Mouse (Mus musculus): Measurements from ENCODE around the gene Ear1. TPM values are rescaled to one million over a fixed set of nuclear protein-coding genes. Genes with fewer than 3 reads are reported as not detected.
"Not testable (repeated sequence)": the region's sequence is repeated elsewhere in the genome, so short reads cannot be mapped to it uniquely, and the experiment has no call there.

Ear1 gene
- total RNA-seq (2014; rRNA removed) (not detected in 2 replicates), polyA plus RNA-seq (2015; fragmentation: Nextera tagmentation; extraction: Ambion mirVana) (not detected in 2 replicates)

DNA sequence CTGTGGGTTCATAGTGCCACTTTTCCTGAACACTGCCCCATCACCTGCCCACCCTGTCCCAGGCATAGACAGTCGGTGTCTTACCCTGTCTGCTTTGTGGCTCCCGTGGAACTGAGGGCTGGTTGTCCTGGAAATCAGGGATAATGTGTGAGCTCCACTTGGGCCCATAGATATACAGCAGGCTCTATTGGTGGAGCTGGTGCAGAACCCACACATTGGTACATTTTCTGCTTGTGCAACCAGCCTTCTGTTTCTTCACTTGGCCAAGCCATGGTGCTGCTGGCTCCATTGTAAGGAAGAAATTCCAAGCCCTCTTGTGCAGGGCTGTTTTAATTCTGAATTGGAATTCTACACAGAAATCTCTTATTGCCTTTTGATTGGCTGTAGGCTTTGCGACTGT lies at the start of gene Ear1:
TSS of gene Ear1 (minus strand) at position 101 of the 400 bp plus-strand sequence.
- 86% methylated on average over 2 of the region's 3 CpGs for WGBS
- H3K4me2 ChIP-seq (ENCODE audit: low read depth); H3K9me3 ChIP-seq (ENCODE audit: low read length): not testable (repeated sequence)

GRCm38 (mm10) chr14:43924688-43925403 lies 49.5 kb upstream of the Ear1 start, which contains the start of gene Gm8113:
Gene Gm8113, plus strand, starts transcription at chr14:43925390.
- Histone ChIP-seq H3K4me2 (ENCODE audit: low read depth) (peak within 1 kb of the TSS; percentile 49), H3K9ac (peak within 1 kb of the TSS; percentile 53), H3K27ac (ENCODE audit: low read depth, low read length) (peak within 1 kb of the TSS; percentile 50; the same call in 1 of the 2 replicates), H3K4me3 (ENCODE audit: low read depth, low read length) (peak within 1 kb of the TSS; percentile 48)
- WGBS: 6% methylated on average over 10 of the region's 10 CpGs
- H3K4me1 ChIP-seq (ENCODE audit: insufficient read depth); H3K9me3 ChIP-seq (ENCODE audit: low read length); H3K27me3 ChIP-seq (ENCODE audit: insufficient read depth, low read length); H3K36me3 ChIP-seq (ENCODE audit: insufficient read depth): not testable (repeated sequence)
- peak; percentile 86 for TF ChIP-seq CTCF (IDR thresholded peaks at IDR 0.05; ENCODE audit: low read depth)
- peak; percentile 98 for ATAC-seq
- peak; percentile 89 for DNase-seq

More for the DNA sequence above, at the start of gene Ear1:
- not testable (repeated sequence) for H3K4me3 ChIP-seq (ENCODE audit: low read depth, low read length); H3K4me1 ChIP-seq (ENCODE audit: insufficient read depth); H3K9ac ChIP-seq; DNase-seq; H3K27me3 ChIP-seq (ENCODE audit: insufficient read depth, low read length); H3K36me3 ChIP-seq (ENCODE audit: insufficient read depth); H3K27ac ChIP-seq (ENCODE audit: low read depth, low read length); ATAC-seq

- not testable (repeated sequence) for H3K36me3 ChIP-seq (ENCODE audit: insufficient read depth); H3K4me1 ChIP-seq (ENCODE audit: insufficient read depth); H3K4me2 ChIP-seq (ENCODE audit: low read depth); H3K9ac ChIP-seq; H3K27me3 ChIP-seq (ENCODE audit: insufficient read depth, low read length); DNase-seq; ATAC-seq; H3K9me3 ChIP-seq (ENCODE audit: low read length); H3K27ac ChIP-seq (ENCODE audit: low read depth, low read length); H3K4me3 ChIP-seq (ENCODE audit: low read depth, low read length)
- WGBS: 84% methylated on average over 3 of the region's 3 CpGs
These were observed 48.1 kb upstream of the Ear1 start, which contains the start of gene Ear10 for GRCm38 (mm10) chr14:43923459-43923858. Gene Ear10, minus strand, starts transcription at chr14:43923559.

GRCm38 (mm10) chr14:43918214-43918613 lies 42.9 kb upstream of the Ear1 start:
- H3K4me3 ChIP-seq (ENCODE audit: low read depth, low read length); H3K36me3 ChIP-seq (ENCODE audit: insufficient read depth); DNase-seq; H3K27me3 ChIP-seq (ENCODE audit: insufficient read depth, low read length); H3K9me3 ChIP-seq (ENCODE audit: low read length); H3K4me1 ChIP-seq (ENCODE audit: insufficient read depth); H3K27ac ChIP-seq (ENCODE audit: low read depth, low read length); H3K4me2 ChIP-seq (ENCODE audit: low read depth); H3K9ac ChIP-seq; ATAC-seq: not testable (repeated sequence)

DNA sequence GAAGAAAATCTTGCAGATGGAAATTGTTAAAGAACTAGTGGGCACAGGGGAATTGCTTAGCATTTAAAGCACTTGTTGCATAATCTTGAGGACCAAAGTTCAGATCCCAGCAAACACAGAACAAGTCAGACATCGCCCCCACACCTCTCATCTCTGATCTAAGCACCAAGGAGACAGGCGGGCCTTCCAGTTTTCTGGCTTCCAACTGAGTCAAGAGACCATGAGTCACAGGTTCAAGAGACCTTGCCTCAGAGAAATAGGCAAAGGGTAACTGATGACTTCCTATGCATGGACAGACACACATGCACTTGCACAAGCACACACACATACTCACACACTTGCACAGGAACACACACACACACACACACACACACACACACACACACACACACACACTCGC lies 23.3 kb upstream of the Ear1 start:
- not testable (repeated sequence) for H3K4me3 ChIP-seq (ENCODE audit: low read depth, low read length); H3K4me2 ChIP-seq (ENCODE audit: low read depth); H3K36me3 ChIP-seq (ENCODE audit: insufficient read depth); H3K9ac ChIP-seq; H3K27ac ChIP-seq (ENCODE audit: low read depth, low read length); H3K9me3 ChIP-seq (ENCODE audit: low read length); ATAC-seq; DNase-seq; H3K27me3 ChIP-seq (ENCODE audit: insufficient read depth, low read length); H3K4me1 ChIP-seq (ENCODE audit: insufficient read depth)
- 88% methylated on average over 3 of the region's 3 CpGs for WGBS

DNA sequence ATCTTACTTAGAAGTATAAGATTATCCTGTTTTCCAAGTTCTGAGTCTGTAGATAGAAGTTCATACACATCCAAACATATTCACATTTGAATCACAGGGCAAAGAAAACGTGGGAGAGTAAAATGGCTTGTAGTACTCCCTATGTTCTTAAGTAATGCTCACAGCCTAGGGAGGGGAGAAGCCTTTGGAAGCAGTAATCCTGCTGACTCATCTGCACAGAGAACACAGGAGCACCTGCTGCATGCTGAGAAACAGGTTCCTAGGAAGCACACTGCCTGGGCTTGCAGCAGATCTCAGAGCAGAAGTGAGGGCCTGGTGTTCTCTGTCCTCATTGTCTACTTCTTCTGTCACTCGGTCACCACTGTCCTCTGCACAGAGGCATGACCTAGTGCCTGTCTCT lies 20.0 kb upstream of the Ear1 start:
- not testable (repeated sequence) for DNase-seq; H3K27ac ChIP-seq (ENCODE audit: low read depth, low read length); ATAC-seq; H3K36me3 ChIP-seq (ENCODE audit: insufficient read depth); H3K27me3 ChIP-seq (ENCODE audit: insufficient read depth, low read length); H3K9me3 ChIP-seq (ENCODE audit: low read length); H3K4me2 ChIP-seq (ENCODE audit: low read depth); H3K9ac ChIP-seq; H3K4me3 ChIP-seq (ENCODE audit: low read depth, low read length); H3K4me1 ChIP-seq (ENCODE audit: insufficient read depth)
- WGBS: 52% methylated on average over 1 of the region's 2 CpGs

- H3K4me2 ChIP-seq (ENCODE audit: low read depth); H3K9me3 ChIP-seq (ENCODE audit: low read length); H3K4me1 ChIP-seq (ENCODE audit: insufficient read depth); H3K9ac ChIP-seq; H3K36me3 ChIP-seq (ENCODE audit: insufficient read depth); DNase-seq; H3K27ac ChIP-seq (ENCODE audit: low read depth, low read length); ATAC-seq; H3K27me3 ChIP-seq (ENCODE audit: insufficient read depth, low read length); H3K4me3 ChIP-seq (ENCODE audit: low read depth, low read length): not testable (repeated sequence)
- WGBS: 83% methylated on average over 1 of the region's 1 CpGs
These were observed 16.0 kb upstream of the Ear1 start for GRCm38 (mm10) chr14:43891288-43891687.

GRCm38 (mm10) chr14:43886235-43886634 lies 10.9 kb upstream of the Ear1 start:
- H3K36me3 ChIP-seq (ENCODE audit: insufficient read depth); H3K9me3 ChIP-seq (ENCODE audit: low read length); H3K4me2 ChIP-seq (ENCODE audit: low read depth); H3K27ac ChIP-seq (ENCODE audit: low read depth, low read length); H3K27me3 ChIP-seq (ENCODE audit: insufficient read depth, low read length); DNase-seq; ATAC-seq; H3K4me1 ChIP-seq (ENCODE audit: insufficient read depth); H3K9ac ChIP-seq; H3K4me3 ChIP-seq (ENCODE audit: low read depth, low read length): not testable (repeated sequence)
- WGBS: 33% methylated on average over 1 of the region's 1 CpGs

DNA sequence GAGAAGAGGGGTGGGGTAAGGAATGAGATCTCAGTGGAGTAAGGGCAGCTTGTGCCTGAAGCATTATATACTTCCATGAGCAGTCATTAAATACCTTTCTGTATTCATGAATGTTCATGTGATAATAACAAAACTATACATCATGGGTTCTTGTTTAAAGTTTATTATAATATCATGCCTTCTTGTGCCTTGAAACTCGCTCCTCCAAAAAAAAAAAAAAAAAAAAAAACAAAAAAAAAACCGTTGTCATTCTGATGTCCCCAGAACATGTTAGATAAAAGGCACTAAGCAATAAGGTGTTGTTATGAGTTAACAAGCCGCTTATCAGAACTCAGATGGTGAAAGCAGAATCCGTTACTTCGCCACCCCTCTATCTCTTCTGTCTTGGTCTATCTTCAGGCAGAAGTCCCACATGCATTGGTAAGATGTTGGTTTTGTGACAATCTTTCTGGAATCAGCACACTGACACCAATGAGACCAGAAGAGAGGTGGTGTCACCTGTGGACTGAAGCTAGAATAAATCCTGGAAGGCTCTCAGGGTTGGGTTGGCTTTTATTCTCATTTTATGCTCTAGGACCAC lies 4.7 kb upstream of the Ear1 start:
- H3K9ac ChIP-seq; H3K4me2 ChIP-seq (ENCODE audit: low read depth); H3K4me1 ChIP-seq (ENCODE audit: insufficient read depth); H3K4me3 ChIP-seq (ENCODE audit: low read depth, low read length); H3K9me3 ChIP-seq (ENCODE audit: low read length); ATAC-seq; H3K36me3 ChIP-seq (ENCODE audit: insufficient read depth); H3K27me3 ChIP-seq (ENCODE audit: insufficient read depth, low read length); H3K27ac ChIP-seq (ENCODE audit: low read depth, low read length); DNase-seq: not testable (repeated sequence)
- 92% methylated on average over 5 of the region's 5 CpGs for WGBS

DNA sequence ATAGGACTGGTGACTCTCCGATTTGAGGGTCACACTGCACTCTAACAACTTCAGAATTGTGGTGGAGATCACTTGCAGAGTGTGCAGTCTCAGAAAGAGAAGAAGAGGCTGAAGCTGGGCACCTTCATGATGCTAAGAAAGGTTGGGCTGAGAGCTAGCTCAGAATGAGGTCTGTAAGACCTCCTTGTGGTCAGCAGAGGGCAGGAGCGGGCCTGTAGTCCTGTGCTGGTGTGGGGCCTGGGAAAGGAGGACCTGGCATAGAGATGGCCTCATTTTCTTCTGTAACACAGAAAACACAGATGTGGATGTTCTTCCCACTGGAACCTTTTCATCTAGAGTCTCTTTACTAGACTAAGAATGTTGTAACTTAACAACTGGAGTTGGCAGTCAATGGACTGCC lies 2.5 kb upstream of the Ear1 start:
- H3K36me3 ChIP-seq (ENCODE audit: insufficient read depth); H3K4me1 ChIP-seq (ENCODE audit: insufficient read depth); ATAC-seq; H3K9ac ChIP-seq; H3K4me3 ChIP-seq (ENCODE audit: low read depth, low read length); H3K27me3 ChIP-seq (ENCODE audit: insufficient read depth, low read length); H3K9me3 ChIP-seq (ENCODE audit: low read length); H3K4me2 ChIP-seq (ENCODE audit: low read depth); DNase-seq; H3K27ac ChIP-seq (ENCODE audit: low read depth, low read length): not testable (repeated sequence)
- 71% methylated on average over 1 of the region's 2 CpGs for WGBS

All from forebrain, postnatal 0 days (tissue).